Mouse (Mus musculus): ENCODE data around the gene Atp1a1.

- TF ChIP-seq CTCF (IDR thresholded peaks at IDR 0.05; ENCODE audit: borderline replicate concordance, control insufficient read depth, extremely low read depth, insufficient read depth, low read length, poor library complexity) (no peak), POLR2A (IDR thresholded peaks at IDR 0.05; ENCODE audit: control insufficient read depth, extremely low read depth, insufficient read depth, low read length, poor library complexity) (no peak)
Observed at GRCm38 (mm10) chr3:101578072-101578471, 26.4 kb downstream of the Atp1a1 start.

Measured in thymus, adult 2 months (tissue).